Mouse (Mus musculus): ENCODE measurements around the gene Hdx. TPM values are rescaled to one million over a fixed set of nuclear protein-coding genes. Genes with fewer than 3 reads are reported as not detected.

Hdx gene
- polyA plus RNA-seq, 1 experiment from 2014 or later: 0.54 TPM

Other genes with a start within 250 kb of the Hdx start
- gene Rps6ka6, start 159.1 kb downstream of the Hdx start, polyA plus RNA-seq (2015; fragmentation: Nextera tagmentation; extraction: Ambion mirVana): 5.2 and 7.1 TPM in 2 replicates
- not detected in 2 replicates for gene Gm45194, start 194.3 kb upstream of the Hdx start, polyA plus RNA-seq (2015; fragmentation: Nextera tagmentation; extraction: Ambion mirVana)